Mouse (Mus musculus): ENCODE measurements at regions not wholly inside any gene's neighbourhood (a gene's known extent, or its start where the extent isn't known, plus 50 kb on each side); places are given as distances from the start of the nearest gene placed in this dataset.
"Not testable (repeated sequence)": the region's sequence is repeated elsewhere in the genome, so short reads cannot be mapped to it uniquely, and the experiment has no call there.

GRCm38 (mm10) chr5:59831836-59832235 lies 1976.8 kb upstream of the G6pd2 start:
- no peak for ATAC-seq (replicated peaks; ENCODE audit: low read depth, poor library complexity, severe bottlenecking)

GRCm38 (mm10) chr5:59845745-59846144 lies 1962.9 kb upstream of the G6pd2 start:
- no peak for ATAC-seq (replicated peaks; ENCODE audit: low read depth, poor library complexity, severe bottlenecking)

GRCm38 (mm10) chr5:59847643-59848042 lies 1961.0 kb upstream of the G6pd2 start:
- no peak for ATAC-seq (replicated peaks; ENCODE audit: low read depth, poor library complexity, severe bottlenecking)

GRCm38 (mm10) chr5:59893952-59894724 lies 1914.5 kb upstream of the G6pd2 start:
- no peak for ATAC-seq (replicated peaks; ENCODE audit: low read depth, poor library complexity, severe bottlenecking)

GRCm38 (mm10) chr5:59921910-59922309 lies 1886.7 kb upstream of the G6pd2 start:
- no peak for ATAC-seq (replicated peaks; ENCODE audit: low read depth, poor library complexity, severe bottlenecking)

GRCm38 (mm10) chr5:59940861-59941260 lies 1867.8 kb upstream of the G6pd2 start:
- no peak for ATAC-seq (replicated peaks; ENCODE audit: low read depth, poor library complexity, severe bottlenecking)

GRCm38 (mm10) chr5:59945761-59946160 lies 1862.9 kb upstream of the G6pd2 start:
- no peak for ATAC-seq (replicated peaks; ENCODE audit: low read depth, poor library complexity, severe bottlenecking)

GRCm38 (mm10) chr5:59947831-59948568 lies 1860.6 kb upstream of the G6pd2 start:
- no peak for ATAC-seq (replicated peaks; ENCODE audit: low read depth, poor library complexity, severe bottlenecking)

- ATAC-seq (replicated peaks; ENCODE audit: low read depth, poor library complexity, severe bottlenecking): not testable (repeated sequence)
Measured at GRCm38 (mm10) chr5:59956240-59956639, 1852.4 kb upstream of the G6pd2 start.

- ATAC-seq (replicated peaks; ENCODE audit: low read depth, poor library complexity, severe bottlenecking): peak; percentile 100
Measured at GRCm38 (mm10) chr5:59996698-59997097, 1811.9 kb upstream of the G6pd2 start.

GRCm38 (mm10) chr5:60042603-60043175 lies 1765.9 kb upstream of the G6pd2 start:
- ATAC-seq (replicated peaks; ENCODE audit: low read depth, poor library complexity, severe bottlenecking): peak; percentile 100

- no peak for ATAC-seq (replicated peaks; ENCODE audit: low read depth, poor library complexity, severe bottlenecking)
Measured at GRCm38 (mm10) chr5:60049053-60049452, 1759.6 kb upstream of the G6pd2 start.

GRCm38 (mm10) chr5:60061178-60061577 lies 1747.4 kb upstream of the G6pd2 start:
- no peak for ATAC-seq (replicated peaks; ENCODE audit: low read depth, poor library complexity, severe bottlenecking)

Measured in common myeloid progenitor, adult 5-6 weeks (primary cell).